9 mouse cellular contexts compared by ENCODE assay signal in genomic region chr3:145964473-145964872, GRCm38 (mm10). TPM values are rescaled to one million over a fixed set of nuclear protein-coding genes. Genes with fewer than 3 reads are reported as not detected.
A peak's percentile ranks its signal among the peaks of the same experiment; 100 is the strongest.
DNase-seq lines count a peak whose midpoint lies in the region; ATAC-seq and TF ChIP-seq lines count a peak whose summit lies in the region.
"Had no signal": no experiment of that assay in that cellular context is flagged by ENCODE, and none has a peak within 500 bp of the region (broad histone marks: within the 10 kb centered on the region; RNA-seq: fewer than 3 reads in every experiment).

No protein-coding gene starts in this region.

- peaks cover 17% of the 10 kb centered on the region for H3K4me1 ChIP-seq in forebrain, embryonic 13.5 days
- H3K4me1 ChIP-seq in hindbrain, postnatal 0 days (ENCODE audit: insufficient read depth, low read length), result peaks cover 3% of the 10 kb centered on the region; the same call in 1 of the 2 replicates
- peaks cover 5 to 20% of the 10 kb centered on the region in 2 experiments; a peak in 3 of 4 replicates for H3K4me1 ChIP-seq in liver, embryonic 14.5 days (replicated peaks; ENCODE audit: control insufficient read depth in 2 of 2, insufficient read depth in 2 of 2, low read length in 1 of 2)
- peaks cover 14% of the 10 kb centered on the region for H3K4me1 ChIP-seq in neural tube, embryonic 12.5 days

- H3K27ac ChIP-seq in forebrain, embryonic 13.5 days, result no peak overlapping the region
- no peak overlapping the region for H3K27ac ChIP-seq in hindbrain, postnatal 0 days
- H3K27ac ChIP-seq in liver, embryonic 14.5 days, result no peak overlapping the region
- no peak overlapping the region for H3K27ac ChIP-seq in neural tube, embryonic 12.5 days

- H3K4me2 ChIP-seq in forebrain, embryonic 13.5 days, result peak overlapping the region; percentile 42
- H3K4me2 ChIP-seq in hindbrain, postnatal 0 days (ENCODE audit: low read depth, low read length), result peak overlapping the region; percentile 35; the same call in 1 of the 2 replicates
- H3K4me2 ChIP-seq in liver, embryonic 14.5 days (ENCODE audit: low read depth), result peak overlapping the region; percentile 47
- peak overlapping the region; percentile 38 for H3K4me2 ChIP-seq in neural tube, embryonic 12.5 days (replicated peaks)

- DNase-seq in MN1 (ENCODE audit: low spot score), result peak; percentile 42
- peak; percentile 20 for DNase-seq in hindbrain, postnatal 0 days (ENCODE audit: low spot score)
- peak in 1 of 3 experiments; percentile 24 for DNase-seq in liver, embryonic 14.5 days (ENCODE audit: low read depth in 3 of 3, low spot score in 3 of 3)
- DNase-seq in gastrocnemius, postnatal 10 days, result no peak
- no peak for DNase-seq in spleen, adult 12 weeks (ENCODE audit: low spot score)
- no peak for DNase-seq in frontal cortex, postnatal 10 days (ENCODE audit: low spot score in 2 of 2)

- TF ChIP-seq EP300 in liver, embryonic 14.5 days (IDR thresholded peaks at IDR 0.05; ENCODE audit: low read depth), result no peak

- H3K36me3 ChIP-seq in forebrain, embryonic 13.5 days (ENCODE audit: poor library complexity, severe bottlenecking), result no peaks in the 10 kb centered on the region
- H3K36me3 ChIP-seq in hindbrain, postnatal 0 days (ENCODE audit: insufficient read depth, low read length), result no peaks in the 10 kb centered on the region
- no peaks in the 10 kb centered on the region for H3K36me3 ChIP-seq in liver, embryonic 14.5 days (replicated peaks; ENCODE audit: control insufficient read depth, insufficient read depth, low read depth)
- no peaks in the 10 kb centered on the region for H3K36me3 ChIP-seq in neural tube, embryonic 12.5 days

- no peak overlapping the region for H3K9ac ChIP-seq in forebrain, embryonic 13.5 days
- H3K9ac ChIP-seq in hindbrain, postnatal 0 days (replicated peaks; ENCODE audit: low read length), result no peak overlapping the region
- no peak overlapping the region; the same call in 1 of the 2 replicates for H3K9ac ChIP-seq in liver, embryonic 14.5 days (replicated peaks)
- no peak overlapping the region for H3K9ac ChIP-seq in neural tube, embryonic 12.5 days

- H3K27me3 ChIP-seq in forebrain, embryonic 13.5 days, result peaks cover 38% of the 10 kb centered on the region
- H3K27me3 ChIP-seq in hindbrain, postnatal 0 days (ENCODE audit: insufficient read depth, low read length), result peaks cover 6% of the 10 kb centered on the region; the same call in 1 of the 2 replicates
- H3K27me3 ChIP-seq in liver, embryonic 14.5 days (ENCODE audit: control insufficient read depth, insufficient read depth, low read length), result peaks cover 9% of the 10 kb centered on the region; the same call in 1 of the 2 replicates
- H3K27me3 ChIP-seq in neural tube, embryonic 12.5 days (replicated peaks), result peaks cover 32% of the 10 kb centered on the region

- H3K9me3 ChIP-seq in forebrain, embryonic 13.5 days (replicated peaks), result no peaks in the 10 kb centered on the region
- no peaks in the 10 kb centered on the region for H3K9me3 ChIP-seq in hindbrain, postnatal 0 days (ENCODE audit: low read length)
- H3K9me3 ChIP-seq in liver, embryonic 14.5 days (ENCODE audit: control insufficient read depth, low read length), result no peaks in the 10 kb centered on the region
- H3K9me3 ChIP-seq in neural tube, embryonic 12.5 days, result no peaks in the 10 kb centered on the region

- no peak overlapping the region for H3K4me3 ChIP-seq in forebrain, embryonic 13.5 days
- no peak overlapping the region for H3K4me3 ChIP-seq in hindbrain, postnatal 0 days (ENCODE audit: low read length)
- no peak overlapping the region for H3K4me3 ChIP-seq in liver, embryonic 14.5 days (ENCODE audit: insufficient read depth in 1 of 2, low read depth in 2 of 2, low read length in 2 of 2)
- no peak overlapping the region for H3K4me3 ChIP-seq in neural tube, embryonic 12.5 days
- H3K4me3 ChIP-seq: myocyte had no signal

- 12% methylated on average over 10 of the region's 10 CpGs for WGBS in forebrain, embryonic 13.5 days
- 22% methylated on average over 10 of the region's 10 CpGs for WGBS in hindbrain, postnatal 0 days
- 9% methylated on average over 10 of the region's 10 CpGs for WGBS in liver, embryonic 14.5 days (ENCODE audit: insufficient replicate concordance)
- WGBS in neural tube, embryonic 12.5 days, result 13% methylated on average over 10 of the region's 10 CpGs

- ATAC-seq in forebrain, embryonic 13.5 days, result peak; percentile 50; the same call in 1 of the 2 replicates
- no peak for ATAC-seq in hindbrain, postnatal 0 days
- ATAC-seq in liver, embryonic 14.5 days (ENCODE audit: insufficient read depth), result peak; percentile 69
- no peak for ATAC-seq in neural tube, embryonic 12.5 days (ENCODE audit: low FRiP score, low read depth)

- no peak for TF ChIP-seq CTCF in hindbrain, postnatal 0 days (IDR thresholded peaks at IDR 0.05; ENCODE audit: low read depth)
- no peak for TF ChIP-seq CTCF in liver, embryonic 14.5 days (IDR thresholded peaks at IDR 0.05; ENCODE audit: low read depth)

RNA-seq across cellular contexts. Expression of gene Syde2, which starts 23.2 kb away (rescaled TPM):
- polyA plus RNA-seq in forebrain, embryonic 13.5 days (2015; fragmentation: Nextera tagmentation; extraction: Ambion mirVana), result 0.59 and 0.88 TPM in 2 replicates
- total RNA-seq in hindbrain, postnatal 0 days (2014; rRNA removed), result 4.7 and 5.1 TPM in 2 replicates
- 0.47 and 0.61 TPM in 2 replicates for polyA plus RNA-seq in hindbrain, postnatal 0 days (2015; fragmentation: Nextera tagmentation; extraction: Ambion mirVana)
- polyA plus RNA-seq in liver, embryonic 14.5 days (2012; rRNA removed), result 0.53 and 0.79 TPM in 2 replicates
- 0.68 and 0.69 TPM in 2 replicates for polyA plus RNA-seq in liver, embryonic 14.5 days (2014; fragmentation: Nextera tagmentation; extraction: Ambion mirVana)
- polyA plus RNA-seq in neural tube, embryonic 12.5 days (2016; fragmentation: Nextera tagmentation; extraction: Ambion mirVana), result 0.76 and 0.84 TPM in 2 replicates
- total RNA-seq in gastrocnemius, postnatal 10 days (2021), result 1 to 10 TPM; 2.5 to 2.6 TPM

RNA-seq across cellular contexts. Expression of gene 2410004B18Rik, which starts 26.7 kb away (rescaled TPM):
- 62.5 and 67.0 TPM in 2 replicates for polyA plus RNA-seq in forebrain, embryonic 13.5 days (2015; fragmentation: Nextera tagmentation; extraction: Ambion mirVana)
- 30.8 and 33.3 TPM in 2 replicates for total RNA-seq in hindbrain, postnatal 0 days (2014; rRNA removed)
- polyA plus RNA-seq in hindbrain, postnatal 0 days (2015; fragmentation: Nextera tagmentation; extraction: Ambion mirVana), result 69.5 and 75.0 TPM in 2 replicates
- 6.2 and 7.8 TPM in 2 replicates for polyA plus RNA-seq in liver, embryonic 14.5 days (2012; rRNA removed)
- 14.4 and 17.4 TPM in 2 replicates for polyA plus RNA-seq in liver, embryonic 14.5 days (2014; fragmentation: Nextera tagmentation; extraction: Ambion mirVana)
- 64.7 and 68.2 TPM in 2 replicates for polyA plus RNA-seq in neural tube, embryonic 12.5 days (2016; fragmentation: Nextera tagmentation; extraction: Ambion mirVana)
- total RNA-seq in gastrocnemius, postnatal 10 days (2021), result 10 to 100 TPM; 13.8 to 14.0 TPM

RNA-seq across cellular contexts. Expression of gene Bcl10, which starts 41.9 kb away (rescaled TPM):
- 42.7 and 45.4 TPM in 2 replicates for polyA plus RNA-seq in forebrain, embryonic 13.5 days (2015; fragmentation: Nextera tagmentation; extraction: Ambion mirVana)
- 25.9 and 32.8 TPM in 2 replicates for total RNA-seq in hindbrain, postnatal 0 days (2014; rRNA removed)
- 36.4 and 37.5 TPM in 2 replicates for polyA plus RNA-seq in hindbrain, postnatal 0 days (2015; fragmentation: Nextera tagmentation; extraction: Ambion mirVana)
- 5.8 and 7.4 TPM in 2 replicates for polyA plus RNA-seq in liver, embryonic 14.5 days (2012; rRNA removed)
- polyA plus RNA-seq in liver, embryonic 14.5 days (2014; fragmentation: Nextera tagmentation; extraction: Ambion mirVana), result 16.5 and 18.5 TPM in 2 replicates
- polyA plus RNA-seq in neural tube, embryonic 12.5 days (2016; fragmentation: Nextera tagmentation; extraction: Ambion mirVana), result 48.8 and 52.1 TPM in 2 replicates
- total RNA-seq in gastrocnemius, postnatal 10 days (2021), result 10 to 100 TPM; 17.3 to 17.4 TPM

Comparison
In these comparisons a context has a peak if more than half of its experiments do, and no peak if none do; other contexts are left out.
1. DNase-seq: peak in MN1 (single experiment) and hindbrain, postnatal 0 days (single experiment); none in gastrocnemius, postnatal 10 days (single experiment), spleen, adult 12 weeks (single experiment) and frontal cortex, postnatal 10 days (0 of 2).
2. ATAC-seq: peak in forebrain, embryonic 13.5 days (single experiment) and liver, embryonic 14.5 days (single experiment); none in hindbrain, postnatal 0 days (single experiment) and neural tube, embryonic 12.5 days (single experiment).
3. Peak in every context shown above with its lines, with median percentiles within 50 percentile points of each other: H3K4me2 ChIP-seq.